Mouse (Mus musculus): ENCODE measurements at regions not wholly inside any gene's neighbourhood (a gene's known extent, or its start where the extent isn't known, plus 50 kb on each side); places are given as distances from the start of the nearest gene placed in this dataset.

GRCm38 (mm10) chr12:46138646-46139045 is 680.1 kb downstream of the Nova1 start:
- Histone ChIP-seq H3K27me3 (replicated peaks; ENCODE audit: control insufficient read depth, insufficient read depth, low read length) (no peaks in the 10 kb centered on the region), H3K9ac (ENCODE audit: low read depth, low read length) (no peak overlapping the region), H3K4me3 (ENCODE audit: low read length) (no peak overlapping the region), H3K4me1 (ENCODE audit: control insufficient read depth, insufficient read depth, low read length) (no peaks in the 10 kb centered on the region), H3K27ac (ENCODE audit: low read length) (no peak overlapping the region), H3K36me3 (ENCODE audit: control insufficient read depth, insufficient read depth, low read length) (no peaks in the 10 kb centered on the region), H3K9me3 (ENCODE audit: control insufficient read depth, low read length) (no peaks in the 10 kb centered on the region), H3K4me2 (ENCODE audit: low read depth, low read length) (no peak overlapping the region)
- ATAC-seq = no peak
- WGBS = 53% methylated on average over 2 of the region's 2 CpGs

GRCm38 (mm10) chr12:46125867-46126266 is 692.9 kb downstream of the Nova1 start:
- Histone ChIP-seq H3K4me3 (ENCODE audit: low read length) (no peak overlapping the region), H3K9ac (ENCODE audit: low read depth, low read length) (no peak overlapping the region), H3K4me1 (ENCODE audit: control insufficient read depth, insufficient read depth, low read length) (no peaks in the 10 kb centered on the region), H3K36me3 (ENCODE audit: control insufficient read depth, insufficient read depth, low read length) (no peaks in the 10 kb centered on the region), H3K4me2 (ENCODE audit: low read depth, low read length) (no peak overlapping the region), H3K9me3 (ENCODE audit: control insufficient read depth, low read length) (no peaks in the 10 kb centered on the region), H3K27me3 (replicated peaks; ENCODE audit: control insufficient read depth, insufficient read depth, low read length) (no peaks in the 10 kb centered on the region), H3K27ac (ENCODE audit: low read length) (no peak overlapping the region)
- ATAC-seq = peak; percentile 87
- WGBS = 39% methylated on average over 1 of the region's 1 CpGs

GRCm38 (mm10) chr12:46111352-46111751 is 707.4 kb downstream of the Nova1 start:
- H3K9ac ChIP-seq (ENCODE audit: low read depth, low read length) = no peak overlapping the region
- 76% methylated on average over 4 of the region's 4 CpGs for WGBS

GRCm38 (mm10) chr12:46083356-46083755 is 735.4 kb downstream of the Nova1 start:
- no peak overlapping the region for H3K9ac ChIP-seq (ENCODE audit: low read depth, low read length)
- H3K27ac ChIP-seq (ENCODE audit: low read length) = no peak overlapping the region
- H3K4me1 ChIP-seq (ENCODE audit: control insufficient read depth, insufficient read depth, low read length) = no peaks in the 10 kb centered on the region
- H3K4me2 ChIP-seq (ENCODE audit: low read depth, low read length) = no peak overlapping the region
- 84% methylated on average over 2 of the region's 2 CpGs for WGBS
- H3K9me3 ChIP-seq (ENCODE audit: control insufficient read depth, low read length) = no peaks in the 10 kb centered on the region
- H3K36me3 ChIP-seq (ENCODE audit: control insufficient read depth, insufficient read depth, low read length) = no peaks in the 10 kb centered on the region
- ATAC-seq = no peak
- H3K27me3 ChIP-seq (replicated peaks; ENCODE audit: control insufficient read depth, insufficient read depth, low read length) = no peaks in the 10 kb centered on the region
- H3K4me3 ChIP-seq (ENCODE audit: low read length) = no peak overlapping the region

More at GRCm38 (mm10) chr12:46111352-46111751, 707.4 kb downstream of the Nova1 start:
- Histone ChIP-seq H3K4me2 (ENCODE audit: low read depth, low read length) (no peak overlapping the region), H3K4me1 (ENCODE audit: control insufficient read depth, insufficient read depth, low read length) (no peaks in the 10 kb centered on the region), H3K4me3 (ENCODE audit: low read length) (no peak overlapping the region), H3K27me3 (replicated peaks; ENCODE audit: control insufficient read depth, insufficient read depth, low read length) (no peaks in the 10 kb centered on the region), H3K36me3 (ENCODE audit: control insufficient read depth, insufficient read depth, low read length) (no peaks in the 10 kb centered on the region), H3K27ac (ENCODE audit: low read length) (no peak overlapping the region), H3K9me3 (ENCODE audit: control insufficient read depth, low read length) (no peaks in the 10 kb centered on the region)
- no peak for ATAC-seq

- Histone ChIP-seq H3K4me2 (ENCODE audit: low read depth, low read length) (no peak overlapping the region), H3K9ac (ENCODE audit: low read depth, low read length) (no peak overlapping the region), H3K4me3 (ENCODE audit: low read length) (no peak overlapping the region), H3K36me3 (ENCODE audit: control insufficient read depth, insufficient read depth, low read length) (no peaks in the 10 kb centered on the region), H3K27me3 (replicated peaks; ENCODE audit: control insufficient read depth, insufficient read depth, low read length) (no peaks in the 10 kb centered on the region), H3K4me1 (ENCODE audit: control insufficient read depth, insufficient read depth, low read length) (no peaks in the 10 kb centered on the region), H3K27ac (ENCODE audit: low read length) (no peak overlapping the region), H3K9me3 (ENCODE audit: control insufficient read depth, low read length) (no peaks in the 10 kb centered on the region)
- 85% methylated on average over 11 of the region's 11 CpGs for WGBS
- ATAC-seq = no peak
These were observed 742.9 kb downstream of the Nova1 start for GRCm38 (mm10) chr12:46075789-46076217.

GRCm38 (mm10) chr12:46075355-46075754 is 743.4 kb downstream of the Nova1 start:
- Histone ChIP-seq H3K27ac (ENCODE audit: low read length) (no peak overlapping the region), H3K4me1 (ENCODE audit: control insufficient read depth, insufficient read depth, low read length) (no peaks in the 10 kb centered on the region), H3K9me3 (ENCODE audit: control insufficient read depth, low read length) (no peaks in the 10 kb centered on the region), H3K4me3 (ENCODE audit: low read length) (no peak overlapping the region), H3K36me3 (ENCODE audit: control insufficient read depth, insufficient read depth, low read length) (no peaks in the 10 kb centered on the region), H3K4me2 (ENCODE audit: low read depth, low read length) (no peak overlapping the region), H3K9ac (ENCODE audit: low read depth, low read length) (no peak overlapping the region), H3K27me3 (replicated peaks; ENCODE audit: control insufficient read depth, insufficient read depth, low read length) (no peaks in the 10 kb centered on the region)
- 83% methylated on average over 5 of the region's 5 CpGs for WGBS
- ATAC-seq = no peak

GRCm38 (mm10) chr12:46066896-46067295 is 751.8 kb downstream of the Nova1 start:
- no peak overlapping the region for H3K9ac ChIP-seq (ENCODE audit: low read depth, low read length)
- H3K36me3 ChIP-seq (ENCODE audit: control insufficient read depth, insufficient read depth, low read length) = no peaks in the 10 kb centered on the region
- no peaks in the 10 kb centered on the region for H3K27me3 ChIP-seq (replicated peaks; ENCODE audit: control insufficient read depth, insufficient read depth, low read length)
- no peaks in the 10 kb centered on the region for H3K4me1 ChIP-seq (ENCODE audit: control insufficient read depth, insufficient read depth, low read length)
- H3K9me3 ChIP-seq (ENCODE audit: control insufficient read depth, low read length) = no peaks in the 10 kb centered on the region
- ATAC-seq = no peak
- WGBS = 81% methylated on average over 2 of the region's 2 CpGs
- H3K27ac ChIP-seq (ENCODE audit: low read length) = no peak overlapping the region
- H3K4me3 ChIP-seq (ENCODE audit: low read length) = no peak overlapping the region
- no peak overlapping the region for H3K4me2 ChIP-seq (ENCODE audit: low read depth, low read length)

GRCm38 (mm10) chr12:46040626-46041025 is 778.1 kb downstream of the Nova1 start:
- H3K27ac ChIP-seq (ENCODE audit: low read length) = no peak overlapping the region
- no peak overlapping the region for H3K4me2 ChIP-seq (ENCODE audit: low read depth, low read length)
- no peak overlapping the region for H3K4me3 ChIP-seq (ENCODE audit: low read length)
- H3K4me1 ChIP-seq (ENCODE audit: control insufficient read depth, insufficient read depth, low read length) = no peaks in the 10 kb centered on the region
- H3K27me3 ChIP-seq (replicated peaks; ENCODE audit: control insufficient read depth, insufficient read depth, low read length) = no peaks in the 10 kb centered on the region
- H3K9ac ChIP-seq (ENCODE audit: low read depth, low read length) = no peak overlapping the region
- H3K36me3 ChIP-seq (ENCODE audit: control insufficient read depth, insufficient read depth, low read length) = no peaks in the 10 kb centered on the region
- no peak for ATAC-seq
- H3K9me3 ChIP-seq (ENCODE audit: control insufficient read depth, low read length) = no peaks in the 10 kb centered on the region

- no peak for ATAC-seq
- H3K27me3 ChIP-seq (replicated peaks; ENCODE audit: control insufficient read depth, insufficient read depth, low read length) = no peaks in the 10 kb centered on the region
- H3K27ac ChIP-seq (ENCODE audit: low read length) = no peak overlapping the region
- H3K9ac ChIP-seq (ENCODE audit: low read depth, low read length) = no peak overlapping the region
- H3K36me3 ChIP-seq (ENCODE audit: control insufficient read depth, insufficient read depth, low read length) = no peaks in the 10 kb centered on the region
- no peaks in the 10 kb centered on the region for H3K9me3 ChIP-seq (ENCODE audit: control insufficient read depth, low read length)
- no peaks in the 10 kb centered on the region for H3K4me1 ChIP-seq (ENCODE audit: control insufficient read depth, insufficient read depth, low read length)
- H3K4me2 ChIP-seq (ENCODE audit: low read depth, low read length) = no peak overlapping the region
- H3K4me3 ChIP-seq (ENCODE audit: low read length) = no peak overlapping the region
- WGBS = 70% methylated on average over 1 of the region's 1 CpGs
These were observed 778.5 kb downstream of the Nova1 start for GRCm38 (mm10) chr12:46040216-46040615.

- H3K4me1 ChIP-seq (ENCODE audit: control insufficient read depth, insufficient read depth, low read length) = no peaks in the 10 kb centered on the region
- H3K27ac ChIP-seq (ENCODE audit: low read length) = no peak overlapping the region
- H3K36me3 ChIP-seq (ENCODE audit: control insufficient read depth, insufficient read depth, low read length) = no peaks in the 10 kb centered on the region
- H3K4me2 ChIP-seq (ENCODE audit: low read depth, low read length) = no peak overlapping the region
- whole genome bisulfite sequencing = 75% methylated on average over 3 of the region's 3 CpGs
- ATAC-seq = no peak
- no peaks in the 10 kb centered on the region for H3K27me3 ChIP-seq (replicated peaks; ENCODE audit: control insufficient read depth, insufficient read depth, low read length)
- no peak overlapping the region for H3K4me3 ChIP-seq (ENCODE audit: low read length)
- no peaks in the 10 kb centered on the region for H3K9me3 ChIP-seq (ENCODE audit: control insufficient read depth, low read length)
- H3K9ac ChIP-seq (ENCODE audit: low read depth, low read length) = no peak overlapping the region
These were observed 782.1 kb downstream of the Nova1 start for GRCm38 (mm10) chr12:46036540-46037094.
